Mouse (Mus musculus) c-Kit-negative CD71-positive TER-119-positive erythroid progenitor cells, embryonic 14.5 days (primary cell): ENCODE measurements around the gene Reg3b.
"Not testable (repeated sequence)": the region's sequence is repeated elsewhere in the genome, so short reads cannot be mapped to it uniquely, and the experiment has no call there.

ENCODE experiments used
- DNase-seq: peaks from one replicate; pipeline ENCODE4 v3.0.0-alpha.2; 2013; ENCODE audit warnings: low read depth, low spot score

Reg3b gene

DNA sequence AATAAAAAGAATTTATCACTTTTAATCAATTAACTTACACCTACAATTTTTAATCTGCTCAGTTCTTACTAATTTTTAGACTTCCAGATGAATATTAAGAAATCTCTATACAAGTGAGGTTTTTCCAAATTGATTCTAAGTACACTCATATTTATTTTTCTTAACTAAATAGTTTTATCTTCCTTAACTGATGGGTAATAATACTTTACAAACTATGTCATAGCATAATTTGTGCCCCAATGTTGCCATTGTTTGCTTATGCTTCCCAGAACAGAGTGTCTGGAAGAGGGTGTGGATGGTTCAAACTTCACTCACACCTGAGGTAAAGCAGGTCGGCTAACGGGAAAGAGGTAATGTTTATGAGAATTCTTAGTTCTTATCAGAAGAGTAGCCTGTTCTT lies at the start of gene Reg3b:
Reg3b (plus strand) TSS at position 301 of the 400 bp plus-strand sequence.
- no peak for DNase-seq

GRCm38 (mm10) chr6:78327798-78328197 lies 42.7 kb upstream of the Reg3b start:
- DNase-seq, result no peak

- no peak for DNase-seq
Observed at GRCm38 (mm10) chr6:78329166-78329565, 41.3 kb upstream of the Reg3b start.

DNA sequence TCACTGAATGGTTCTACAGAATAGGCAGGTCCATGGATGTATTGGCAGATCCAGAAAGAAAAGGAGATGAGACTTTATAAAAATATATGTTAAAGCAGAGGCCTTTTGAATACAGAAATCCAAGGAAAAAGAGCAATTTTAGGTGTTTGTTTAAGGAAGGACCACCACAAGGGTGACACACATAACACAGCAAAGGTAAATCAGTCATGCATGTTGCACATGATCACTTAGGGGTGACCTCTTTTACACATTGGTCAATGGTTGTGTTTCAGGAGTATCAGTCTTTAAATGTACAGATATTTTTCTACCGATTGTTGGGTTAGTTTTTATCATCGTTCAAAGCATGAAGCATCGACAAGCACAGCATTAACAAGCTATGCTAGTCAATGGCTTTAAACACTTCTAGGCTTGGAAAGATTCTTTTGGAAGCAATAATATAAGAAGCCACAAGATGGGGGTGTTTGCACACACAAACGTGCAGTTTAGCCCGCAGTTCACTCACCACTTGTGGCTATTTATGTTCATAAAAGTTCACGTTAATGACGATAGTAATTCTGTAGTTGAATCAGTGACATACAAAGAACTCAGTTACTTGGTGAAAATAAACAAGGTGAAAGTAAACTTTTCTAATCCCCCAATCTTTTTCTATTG lies 38.4 kb upstream of the Reg3b start:
- DNase-seq, result no peak

- no peak for DNase-seq
Observed at GRCm38 (mm10) chr6:78340296-78340695, 30.2 kb upstream of the Reg3b start.

DNA sequence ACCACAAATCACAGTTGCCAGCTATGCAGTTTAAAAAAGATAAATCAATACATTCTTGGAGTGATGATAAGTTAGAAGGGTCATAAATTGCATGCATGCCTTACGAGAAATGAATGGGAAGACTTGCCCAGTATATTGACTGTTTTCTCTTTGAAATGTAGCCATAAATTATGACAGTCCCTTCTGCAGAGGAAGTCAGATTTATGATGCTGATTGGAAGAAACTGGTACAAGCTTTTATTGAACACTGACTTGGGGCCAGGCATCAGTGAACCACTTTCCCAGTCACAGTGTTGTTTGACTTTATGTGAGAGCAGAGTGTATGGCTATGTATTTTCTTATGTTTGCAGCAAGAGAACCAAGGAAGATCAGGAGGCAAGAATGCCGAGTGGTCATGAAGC lies 28.8 kb upstream of the Reg3b start:
- no peak for DNase-seq

DNA sequence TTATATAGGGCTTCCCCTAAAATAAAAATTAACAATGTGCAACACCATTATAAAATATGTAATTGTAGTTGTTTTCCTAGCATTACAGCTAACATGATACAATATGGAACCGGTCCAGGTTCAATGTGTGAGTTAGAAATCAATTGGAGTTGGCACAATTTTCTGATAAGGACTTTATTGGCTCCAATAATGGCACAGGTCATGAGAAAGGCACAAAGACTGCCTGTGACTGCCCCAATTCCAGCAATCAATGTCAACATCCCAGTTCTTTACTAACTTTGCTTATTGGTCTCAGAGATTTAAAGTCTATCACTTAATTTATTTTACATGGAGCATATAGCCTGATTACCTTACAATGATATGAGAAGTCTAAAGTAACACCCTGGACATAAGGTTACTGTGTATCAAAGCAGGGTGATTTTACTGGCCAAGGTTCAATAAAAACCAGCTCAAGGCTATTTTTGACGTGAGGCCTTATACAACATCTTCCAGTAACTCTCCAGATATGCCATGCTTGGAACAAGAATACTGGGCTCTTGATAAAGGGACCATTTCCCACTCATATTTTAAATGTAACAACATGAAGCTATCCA lies 8.4 kb upstream of the Reg3b start:
- no peak for DNase-seq

DNA sequence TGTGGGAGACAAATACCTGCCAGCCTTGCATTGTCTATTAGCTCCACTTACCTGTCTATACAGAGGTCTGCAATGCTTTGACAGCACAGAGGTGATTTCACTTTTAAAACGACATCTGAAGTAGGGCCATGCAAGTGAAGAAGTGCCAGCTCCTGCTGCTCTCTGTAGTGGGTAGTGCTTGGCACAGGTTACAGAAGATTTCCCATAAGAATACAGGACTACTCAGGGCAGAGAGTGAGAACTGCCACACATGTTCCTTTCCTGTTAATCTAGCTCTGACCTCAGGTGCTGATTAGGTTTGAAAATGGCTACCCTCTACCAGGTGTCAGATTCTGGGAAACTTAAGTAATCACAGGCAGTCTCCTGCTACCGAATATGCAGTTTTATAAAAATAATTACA lies 8.3 kb downstream of the Reg3b start, which contains the start of gene Reg3d:
Reg3d (minus strand) TSS at position 101 of the 400 bp plus-strand sequence.
- no peak for DNase-seq

GRCm38 (mm10) chr6:78380409-78380808 lies 10.0 kb downstream of the Reg3b start, which contains the start of gene Reg3a:
Gene Reg3a, plus strand, starts transcription at chr6:78380709.
- DNase-seq, result no peak

GRCm38 (mm10) chr6:78385609-78386008 lies 15.2 kb downstream of the Reg3b start:
- DNase-seq, result no peak

DNA sequence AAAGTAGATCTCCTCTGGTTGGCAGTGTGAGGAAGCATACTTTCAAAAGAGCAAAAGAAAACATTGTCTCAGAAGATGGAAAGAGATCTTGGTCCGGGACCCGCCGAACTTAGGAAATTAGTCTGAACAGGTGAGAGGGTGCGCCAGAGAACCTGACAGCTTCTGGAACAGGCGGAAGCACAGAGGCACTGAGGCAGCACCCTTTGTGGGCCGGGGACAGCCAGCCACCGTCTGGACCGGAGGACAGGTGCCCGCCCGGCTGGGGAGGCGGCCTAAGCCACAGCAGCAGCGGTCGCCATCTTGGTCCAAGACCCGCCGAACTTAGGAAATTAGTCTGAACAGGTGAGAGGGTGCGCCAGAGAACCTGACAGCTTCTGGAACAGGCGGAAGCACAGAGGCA lies 24.9 kb downstream of the Reg3b start, which contains the start of gene Reg2:
Reg2 (plus strand) TSS at position 301 of the 400 bp plus-strand sequence.
- DNase-seq, result not testable (repeated sequence)

GRCm38 (mm10) chr6:78422411-78422810 lies 52.0 kb downstream of the Reg3b start, which contains the start of gene Reg1:
Gene Reg1, plus strand, starts transcription at chr6:78422711.
- DNase-seq, result not testable (repeated sequence)
